Mouse (Mus musculus) embryo, embryonic 10.5 days (tissue): ENCODE data around the gene Numb.

Experiments
- DNase-seq: peaks from one replicate; pipeline ENCODE4 v3.0.0-alpha.2; 2015; ENCODE audit warnings: low spot score

The Numb gene

DNA sequence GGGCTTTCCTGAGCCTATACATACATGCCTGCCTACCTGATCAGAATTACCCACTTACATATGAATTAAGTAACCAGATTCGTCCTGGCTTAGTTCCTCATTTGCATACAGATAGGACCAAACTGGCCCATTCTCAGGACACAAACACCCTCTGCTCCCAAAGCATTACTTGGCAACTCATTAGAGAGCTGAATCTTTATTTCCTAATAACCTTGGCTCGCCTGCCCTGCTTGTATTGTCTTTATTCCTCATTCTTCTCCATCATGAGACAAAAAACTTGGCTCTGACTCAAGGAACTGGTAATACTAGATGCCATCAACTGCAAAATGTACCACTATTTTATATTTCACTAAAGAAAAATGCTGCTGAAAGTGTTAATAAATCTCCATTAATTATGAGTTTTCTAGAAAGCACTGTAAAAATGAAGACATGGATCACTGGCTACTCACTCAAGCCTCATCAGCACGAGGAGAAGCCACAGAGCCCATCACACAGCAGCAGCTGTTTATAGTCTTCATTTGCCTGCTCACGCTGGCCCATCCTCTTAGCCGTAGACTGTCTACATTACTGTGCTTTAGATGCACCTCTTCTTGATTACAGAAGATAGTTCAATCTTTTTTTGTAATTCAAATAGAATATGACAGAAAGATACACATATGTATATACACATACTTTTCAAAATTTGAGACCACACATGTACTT, 69.1 kb downstream of the Numb start:
- DNase-seq = no peak

DNA sequence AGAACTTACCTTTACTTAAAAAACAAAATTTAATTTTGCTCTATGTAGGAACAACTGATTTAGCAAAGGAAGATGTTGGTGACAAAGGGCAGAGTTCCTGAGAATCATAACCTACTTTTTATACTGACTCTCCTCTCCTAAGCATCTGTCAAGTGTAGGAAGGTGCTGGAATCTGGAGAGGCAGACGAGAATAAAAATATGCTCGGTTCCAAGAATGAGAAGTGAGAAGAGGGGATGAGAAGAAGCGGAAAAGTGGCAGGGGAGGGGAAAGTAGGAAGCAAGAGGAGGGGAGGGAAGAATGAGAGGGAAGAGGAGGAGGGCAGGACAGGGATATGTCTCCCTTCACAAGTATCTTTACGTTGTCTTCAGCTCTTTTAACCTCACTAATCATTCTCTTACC, 71.4 kb downstream of the Numb start:
- DNase-seq = no peak

DNA sequence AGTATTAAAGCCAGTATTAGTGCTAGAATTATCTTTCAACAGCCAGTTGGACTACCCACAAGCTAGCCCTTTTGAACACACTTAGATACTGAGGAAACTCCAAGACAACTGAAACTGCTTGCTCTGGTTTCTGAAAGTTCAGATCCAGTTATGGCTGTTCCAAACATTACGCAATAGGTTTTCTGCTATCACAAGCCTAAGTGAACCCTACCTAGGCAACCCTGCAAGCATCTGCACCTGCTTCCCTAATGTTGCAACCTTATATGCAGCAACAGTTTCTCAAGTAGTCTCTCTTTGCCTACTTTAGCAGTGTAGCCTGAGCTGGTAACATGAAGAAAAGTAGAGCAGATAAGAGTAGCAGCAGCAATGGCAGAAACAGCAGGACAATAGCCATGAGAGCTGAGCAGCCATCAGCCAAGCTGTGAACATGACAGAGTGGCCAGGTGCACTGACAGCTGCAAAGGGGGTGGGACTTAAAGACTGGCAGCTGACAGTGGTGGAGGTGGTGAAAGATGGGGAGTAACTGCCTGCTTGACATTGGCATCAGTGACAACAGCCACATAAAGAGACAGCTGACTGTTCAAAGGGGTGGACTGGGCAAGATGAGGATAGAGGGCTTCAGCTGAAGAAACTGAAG, 73.0 kb downstream of the Numb start:
- DNase-seq = no peak

DNA sequence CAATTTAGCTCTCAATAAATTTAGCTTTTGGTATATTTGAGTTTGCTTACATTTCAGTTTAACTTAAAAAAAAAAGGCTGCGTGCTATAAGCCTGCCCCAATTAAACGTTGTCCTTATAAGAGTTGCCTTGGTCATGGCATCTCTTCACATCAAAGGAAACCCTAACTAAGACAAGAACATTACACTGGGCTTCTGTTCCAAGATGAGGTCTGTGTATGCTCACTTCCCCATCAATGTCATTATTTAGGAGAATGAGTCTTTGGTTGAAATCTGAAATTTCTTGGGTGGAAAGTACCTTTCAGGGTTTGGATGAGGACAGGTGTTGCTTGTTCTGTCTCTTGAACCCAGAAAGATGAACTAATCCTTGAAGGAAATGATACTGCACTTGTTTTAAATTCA, 73.9 kb downstream of the Numb start:
- no peak for DNase-seq

DNA sequence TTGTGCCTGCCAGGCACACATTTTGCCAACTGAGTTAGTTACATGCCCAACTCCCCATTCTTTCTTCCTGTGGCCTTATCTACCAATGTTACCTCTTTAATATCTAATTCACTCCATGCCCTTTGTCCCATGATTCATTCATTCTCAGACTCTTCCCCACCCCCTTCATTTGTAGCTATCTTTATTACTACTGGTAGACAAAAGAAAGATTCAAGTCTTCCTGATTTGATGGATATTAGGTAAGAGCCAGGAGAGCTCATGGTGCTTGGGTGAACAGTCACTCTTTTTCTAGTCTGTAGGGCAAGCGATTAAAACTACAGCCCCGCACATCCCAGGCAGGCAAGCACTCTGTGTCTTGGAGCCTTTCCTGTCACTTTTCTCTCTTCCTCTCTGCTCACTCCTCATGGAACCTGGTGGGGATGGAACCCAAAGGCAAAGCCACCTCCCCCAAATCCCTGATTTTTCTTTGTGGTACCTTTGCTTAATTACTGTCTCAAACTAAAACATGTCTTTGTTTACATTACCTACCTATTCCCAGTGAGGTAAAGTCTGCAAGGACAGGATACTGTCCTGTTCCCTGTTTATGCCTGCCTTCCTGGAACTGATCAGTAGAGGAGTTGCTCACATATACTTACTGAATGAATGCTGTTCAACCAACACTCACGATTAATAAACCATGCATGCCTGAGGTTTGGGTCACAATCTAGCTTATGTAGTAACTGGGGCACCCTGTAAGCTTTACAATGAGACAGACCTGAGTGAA, 78.9 kb downstream of the Numb start:
- no peak for DNase-seq

DNA sequence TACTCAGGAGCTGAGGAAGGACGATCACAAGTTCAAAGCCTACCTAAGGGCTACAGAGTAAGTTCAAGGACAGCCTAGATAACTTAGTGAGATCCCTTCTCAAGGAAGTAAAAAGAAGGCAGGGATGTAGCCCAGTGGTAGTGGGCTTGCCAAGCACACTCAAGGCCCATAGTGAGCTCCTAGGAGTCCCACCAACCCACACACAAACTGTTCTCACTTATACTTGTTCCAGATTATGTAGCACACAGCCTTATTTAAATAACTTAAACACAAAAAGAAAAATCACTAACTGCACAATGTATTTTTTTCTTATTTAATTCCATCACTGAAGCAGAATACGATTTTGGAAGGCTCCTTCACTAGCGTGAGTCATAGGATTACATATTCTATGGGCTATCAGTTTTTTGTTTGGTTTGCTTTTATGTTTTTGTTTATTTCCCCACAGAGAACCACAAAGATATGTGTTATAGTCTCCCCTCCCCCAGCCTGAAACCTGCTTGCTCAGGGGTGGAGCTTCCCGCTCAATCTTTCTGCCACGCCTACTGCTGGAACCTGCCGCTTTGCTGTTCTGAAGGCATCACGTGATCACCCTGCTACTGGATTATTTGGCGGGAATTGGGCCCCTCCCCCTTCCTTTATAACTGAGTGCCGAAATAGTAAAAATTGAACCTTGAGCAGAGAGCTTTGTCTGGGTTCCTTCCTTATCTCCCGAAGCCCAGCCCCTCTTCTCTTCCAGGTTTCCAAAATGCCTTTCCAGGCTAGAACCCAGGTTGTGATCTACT, 80.1 kb downstream of the Numb start:
- no peak for DNase-seq

DNA sequence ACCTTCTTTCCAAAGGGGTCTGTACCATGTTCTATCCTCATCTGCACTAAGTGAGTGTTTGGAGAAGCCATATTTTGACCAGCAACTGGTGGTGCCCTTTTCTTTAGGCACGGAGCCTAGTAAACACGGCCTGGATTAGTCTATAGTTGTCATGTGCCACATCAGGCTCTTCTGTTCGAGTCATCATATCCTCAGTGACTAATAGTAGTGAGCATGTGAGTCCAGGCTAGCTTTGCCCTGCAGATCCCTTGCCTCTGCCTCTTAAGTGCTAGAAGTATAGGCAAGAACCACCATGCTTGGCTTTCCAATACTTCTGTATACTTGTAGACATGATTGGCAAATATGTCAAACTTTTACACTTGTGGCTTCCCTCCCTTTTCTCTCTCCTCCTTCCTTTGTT, 87.8 kb downstream of the Numb start:
- no peak for DNase-seq

DNA sequence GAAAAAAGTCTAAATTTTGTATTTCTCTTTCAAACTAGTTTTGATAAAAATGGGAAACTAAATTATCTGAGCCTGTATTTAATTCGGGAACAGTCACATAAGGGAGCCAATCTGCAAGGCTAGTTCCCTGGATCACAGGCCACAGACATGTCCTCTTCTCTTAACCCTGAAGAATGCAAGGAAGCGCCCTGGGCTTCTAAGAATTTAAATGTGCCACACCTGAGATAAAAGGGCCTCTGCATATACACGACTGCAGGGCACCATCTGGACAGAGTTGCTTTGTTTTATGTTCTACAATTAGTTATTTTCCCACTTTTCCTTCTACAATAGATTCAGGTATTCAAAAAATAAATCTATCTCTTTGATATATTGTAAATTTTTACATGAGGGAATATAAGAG, 91.3 kb downstream of the Numb start:
- DNase-seq = no peak

DNA sequence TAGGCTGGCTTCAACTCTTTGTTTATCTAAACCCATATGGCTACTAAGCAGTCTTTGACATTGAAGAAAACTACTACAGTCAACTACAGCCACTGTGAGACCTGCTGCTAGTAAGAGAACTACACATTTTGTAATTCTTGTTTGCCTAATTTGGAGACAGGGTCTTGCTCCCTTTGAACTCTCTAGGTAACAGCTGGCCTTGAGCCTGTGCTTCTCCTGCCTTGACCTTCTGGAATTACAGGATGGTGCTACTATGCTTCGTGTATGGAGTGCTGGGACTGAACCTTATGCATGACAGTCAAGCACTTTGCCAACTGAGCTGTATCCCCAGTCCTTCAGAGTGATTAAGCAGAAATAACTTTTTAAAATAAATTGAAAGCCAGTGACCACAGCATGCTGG, 105.1 kb downstream of the Numb start:
- no peak for DNase-seq

DNA sequence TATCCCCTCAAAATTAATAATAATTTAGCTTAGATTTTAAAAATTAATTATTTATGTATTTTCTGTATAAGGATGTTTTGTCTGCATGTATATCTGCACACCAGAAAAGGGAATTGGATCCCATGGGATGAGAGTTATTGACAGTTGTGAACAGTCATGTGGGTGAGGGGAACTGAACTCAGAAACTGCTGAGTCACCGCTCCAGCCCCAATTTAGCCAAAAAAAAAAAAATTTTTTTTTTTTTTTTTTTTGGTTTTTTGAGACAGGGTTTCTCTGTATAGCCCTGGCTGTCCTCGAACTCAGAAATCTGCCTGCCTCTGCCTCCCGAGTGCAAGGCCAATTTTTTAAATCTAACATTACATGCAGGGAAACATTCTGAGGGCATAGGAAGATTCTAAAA, 109.8 kb downstream of the Numb start:
- DNase-seq = no peak

DNA sequence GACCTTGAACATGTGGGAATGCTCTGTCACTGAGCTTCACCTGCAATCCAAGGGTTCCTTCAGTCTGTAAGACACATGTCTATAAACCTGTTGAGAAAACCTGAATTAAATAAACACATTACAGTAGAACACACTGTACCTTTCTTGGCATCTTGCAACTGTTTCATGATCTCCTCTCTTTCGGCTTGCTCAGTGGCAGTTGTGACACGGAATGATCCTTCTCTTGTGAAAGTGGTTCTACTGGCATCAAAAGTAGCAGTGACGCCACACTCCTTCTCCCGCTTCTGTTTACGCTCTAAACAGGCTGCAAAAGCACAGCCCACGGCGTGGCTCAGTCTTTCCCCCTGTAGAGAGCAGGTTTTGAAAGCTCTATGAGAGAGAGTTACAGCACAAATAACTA, 118.1 kb downstream of the Numb start:
- DNase-seq = no peak

DNA sequence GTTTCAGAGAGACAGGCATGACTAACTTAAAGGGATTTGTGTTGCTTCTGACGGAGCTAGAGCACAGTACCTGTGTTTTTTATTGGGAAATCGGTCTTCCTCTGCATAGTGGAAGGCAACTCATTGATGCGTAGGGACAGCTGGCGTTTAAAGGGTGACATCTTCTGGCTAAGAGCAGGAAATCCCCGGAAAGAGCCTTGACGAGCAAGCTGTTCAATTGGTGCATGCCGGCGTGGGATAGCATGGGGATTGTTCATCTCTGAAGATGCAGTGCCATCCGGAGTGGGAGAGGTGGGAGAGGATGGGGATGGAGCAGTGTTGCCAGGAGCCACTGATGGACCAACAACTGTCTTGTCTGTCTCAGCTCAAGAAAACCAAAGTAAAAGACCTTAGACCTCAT, 120.8 kb downstream of the Numb start:
- peak; percentile 18 for DNase-seq

DNA sequence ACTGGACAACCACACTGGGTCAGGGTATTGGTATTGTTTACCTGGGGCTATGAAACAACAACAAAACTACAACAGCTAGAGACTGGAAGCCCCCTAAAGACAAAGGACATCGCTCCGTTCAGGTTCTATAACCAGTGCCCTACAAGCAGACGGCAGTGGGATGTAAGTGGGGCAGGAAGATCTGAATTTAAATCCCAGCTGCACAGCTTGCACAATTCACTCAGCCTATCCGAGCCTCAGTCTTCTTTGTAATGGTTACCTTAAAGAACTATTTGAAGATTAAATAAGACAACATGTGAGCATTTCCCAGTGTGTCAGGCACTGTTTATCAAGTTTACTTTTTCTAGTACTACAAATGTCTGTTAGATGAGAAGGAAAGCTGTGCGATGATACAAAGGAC, 123.4 kb downstream of the Numb start:
- no peak for DNase-seq

DNA sequence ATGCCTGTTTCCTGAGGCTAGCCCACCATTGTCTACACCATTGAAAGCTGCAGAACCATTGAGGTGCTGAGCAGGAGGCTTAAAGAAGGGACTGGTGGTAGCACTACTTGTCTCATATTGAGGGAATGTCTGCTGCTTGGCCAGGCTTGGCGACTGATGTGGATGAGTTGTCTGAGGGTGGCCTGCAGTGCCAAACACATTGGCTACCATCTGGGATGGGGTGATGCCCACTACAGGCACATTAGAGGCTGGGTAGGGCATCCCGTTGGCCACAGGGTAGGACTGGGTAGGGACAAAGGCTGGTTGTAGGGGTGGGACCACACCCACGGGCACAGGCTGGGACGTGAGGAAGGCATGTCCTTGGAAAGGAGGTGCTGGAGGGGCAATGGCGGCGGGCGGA, 126.1 kb downstream of the Numb start:
- DNase-seq = no peak

DNA sequence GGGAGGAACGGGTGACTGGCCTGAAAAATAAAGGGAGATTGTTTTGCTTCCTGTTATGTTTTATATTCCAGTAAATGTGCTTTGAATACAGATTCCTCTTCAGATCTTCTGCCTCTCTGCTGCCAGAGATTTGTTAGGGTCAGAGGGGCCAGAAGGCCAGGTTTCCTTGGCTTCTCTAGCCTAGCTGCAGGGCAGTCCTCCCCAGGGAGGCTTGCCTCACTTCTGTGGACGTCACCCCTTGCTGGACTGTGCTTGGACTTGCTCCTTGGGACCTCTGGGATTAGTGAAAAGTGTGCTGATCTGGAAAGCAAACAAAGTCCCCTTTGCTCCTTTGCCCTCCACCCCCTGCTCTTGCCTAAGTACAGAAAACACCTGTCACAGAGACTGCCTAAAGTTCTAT, 126.7 kb downstream of the Numb start:
- DNase-seq = no peak

DNA sequence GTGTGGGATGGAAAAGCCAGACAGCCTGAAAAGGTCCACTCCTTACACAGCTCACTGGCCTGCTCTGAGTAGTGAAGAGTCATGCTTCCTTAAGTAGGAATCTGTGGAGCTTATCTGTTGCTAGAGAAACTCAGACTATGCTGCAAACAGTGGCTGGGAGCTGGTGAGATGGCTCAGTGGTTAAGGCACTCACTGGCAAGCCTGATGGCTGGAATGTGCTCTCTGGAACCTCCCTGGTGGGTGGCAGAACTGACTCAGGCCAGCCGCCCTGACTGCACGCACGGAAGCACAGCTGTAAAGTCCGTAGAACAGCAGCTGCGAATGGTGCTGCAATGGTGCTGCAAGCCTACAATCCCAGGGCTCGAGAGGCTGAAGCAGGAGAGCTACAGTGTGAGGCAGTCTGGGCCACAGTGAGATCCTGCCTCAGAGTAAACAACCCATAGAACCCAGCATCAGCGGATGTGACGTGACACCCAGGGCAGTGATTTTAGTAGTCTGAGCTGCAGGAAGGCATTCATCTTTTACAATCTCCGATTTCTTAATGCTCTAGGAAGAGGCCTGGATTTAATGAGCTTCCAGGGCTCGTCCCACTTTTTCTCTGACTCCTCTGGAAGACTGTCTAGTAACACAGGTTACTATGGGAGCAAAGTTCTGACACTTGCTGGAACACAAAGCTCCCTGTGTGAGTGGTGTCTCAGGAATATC, 128.9 kb downstream of the Numb start:
- DNase-seq = no peak

DNA sequence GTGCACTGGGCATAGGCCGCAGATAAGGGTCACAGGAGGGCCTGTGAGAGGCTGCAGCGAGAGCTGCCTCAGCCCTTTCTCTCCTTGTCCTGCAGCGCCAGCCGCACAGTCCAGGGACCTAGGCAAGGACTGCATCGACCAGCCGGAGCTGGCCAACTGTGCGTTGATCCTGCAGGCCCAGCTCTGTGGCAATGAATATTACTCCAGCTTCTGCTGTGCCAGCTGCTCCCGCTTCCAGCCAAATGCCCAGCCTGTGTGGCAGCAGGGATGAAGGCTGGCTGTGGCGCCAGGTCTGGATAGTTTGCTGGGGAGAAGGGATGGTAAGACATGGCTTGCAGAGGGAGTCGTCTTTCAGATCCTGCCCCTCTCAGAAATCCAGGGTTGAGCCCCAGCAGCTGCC, 130.0 kb downstream of the Numb start:
- DNase-seq = no peak

DNA sequence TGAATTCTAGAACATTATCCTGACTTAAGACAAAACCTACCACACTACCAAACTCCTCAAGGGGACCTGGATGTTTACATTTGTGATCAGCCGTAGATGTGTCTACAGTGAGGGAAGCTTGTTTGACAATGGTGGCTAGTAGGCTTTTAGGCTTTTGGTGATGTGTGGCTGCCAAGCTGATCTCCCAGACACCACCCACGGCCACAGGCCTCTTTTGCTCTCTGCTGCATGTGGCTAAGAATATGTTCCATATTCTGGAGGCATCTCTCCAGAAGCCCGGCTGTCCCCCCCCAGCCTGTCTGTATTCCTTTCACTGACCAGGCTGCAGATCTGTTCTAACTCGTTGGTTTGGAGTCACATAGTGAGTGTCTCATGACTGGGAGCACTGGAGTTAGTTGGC, 131.0 kb downstream of the Numb start:
- no peak for DNase-seq

DNA sequence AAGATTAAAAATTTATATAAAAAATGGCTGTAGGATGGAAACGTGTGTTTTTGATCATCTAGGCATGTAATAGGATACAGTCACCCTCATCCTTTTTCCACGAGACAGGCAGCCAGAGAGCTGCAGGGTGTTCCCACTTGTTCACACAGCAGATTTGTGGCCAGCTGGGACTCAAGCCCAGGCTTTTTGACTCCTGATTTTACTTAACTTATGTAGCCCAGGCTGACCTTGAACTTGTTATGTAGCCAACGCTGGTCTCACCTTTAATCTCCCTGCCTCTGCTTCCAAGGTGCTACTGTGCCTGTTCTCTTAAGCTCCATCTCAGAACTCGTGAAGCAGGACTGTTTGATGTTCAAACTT, 132.0 kb downstream of the Numb start:
- no peak for DNase-seq

DNA sequence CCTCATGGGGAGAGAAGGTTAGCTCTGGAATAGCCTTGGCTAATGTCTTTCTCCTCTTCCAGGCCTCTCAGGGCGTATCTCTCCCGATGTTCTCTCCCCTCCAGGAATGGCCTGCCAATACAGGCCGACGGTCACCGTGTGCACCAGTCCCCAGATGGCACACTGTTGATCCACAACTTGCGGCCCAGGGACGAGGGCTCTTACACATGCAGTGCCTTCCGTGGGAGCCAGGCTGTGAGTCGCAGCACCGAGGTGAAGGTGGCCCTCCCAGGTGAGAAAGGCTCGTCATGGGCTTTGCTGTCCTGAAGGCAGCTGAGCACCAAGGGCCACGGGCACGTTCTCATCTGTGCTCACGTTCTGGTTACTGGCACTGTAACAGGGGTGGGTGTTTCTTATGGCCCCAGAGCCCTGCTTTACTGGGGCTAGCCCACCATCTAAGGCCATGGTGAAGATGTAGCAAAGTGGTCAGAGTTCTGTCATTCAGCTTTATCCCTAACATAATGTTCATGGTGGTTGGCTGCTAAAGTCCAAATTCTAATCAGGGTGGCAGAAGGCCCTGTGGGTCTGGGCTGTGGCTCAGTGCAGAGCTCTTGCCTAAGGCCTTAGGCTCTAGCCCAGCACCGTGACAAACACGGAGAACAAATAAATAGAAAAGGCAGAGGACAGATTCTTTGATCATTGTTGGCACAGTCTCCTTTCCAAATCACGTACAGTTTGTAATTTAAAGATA, 132.5 kb downstream of the Numb start:
- no peak for DNase-seq

DNA sequence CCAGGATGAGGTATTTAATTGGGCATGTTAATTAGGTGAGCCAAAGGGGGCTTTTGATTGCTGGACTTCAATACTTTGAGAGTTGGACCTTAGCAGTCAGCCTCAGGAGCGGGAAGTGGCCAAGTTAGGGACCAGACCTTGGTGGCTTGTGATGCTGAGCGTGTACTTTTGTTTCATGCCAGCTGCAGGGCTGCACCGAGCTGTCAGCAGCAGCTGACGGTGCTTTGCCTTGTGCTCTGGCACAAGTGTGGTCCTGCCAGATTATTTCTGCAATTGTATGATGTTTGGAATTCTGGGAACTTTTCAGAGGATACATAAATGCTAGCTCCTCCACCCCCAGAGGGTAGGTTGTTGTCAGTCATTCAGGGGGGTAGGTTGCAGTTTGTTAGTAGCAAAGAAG, 136.4 kb downstream of the Numb start:
- no peak for DNase-seq
